Mouse (Mus musculus) neural tube, embryonic 13.5 days (tissue): ENCODE measurements around the gene Paqr9. TPM values are rescaled to one million over a fixed set of nuclear protein-coding genes. Genes with fewer than 3 reads are reported as not detected.

Experiments used
- ATAC-seq: fragments of 200-750 bp; cut with Nextera tagmentation; 2 replicates; pipeline ENCODE4 v1.8.0; 2017; ENCODE audit warnings: low read depth, mild to moderate bottlenecking, moderate TSS enrichment, moderate library complexity
- H3K27ac ChIP-seq: fragments of 300-500 bp; sonication (generic); replicated peaks from 2 replicates; pipeline ENCODE4 v1.5.1; 2015; ENCODE audit warnings: moderate library complexity, mild to moderate bottlenecking, inconsistent platforms
- H3K27me3 ChIP-seq: fragments of 300-500 bp; sonication (generic); 2 replicates; pipeline ENCODE4 v1.6.1; 2015; ENCODE audit warnings: mild to moderate bottlenecking, inconsistent platforms
- H3K36me3 ChIP-seq: fragments of 300-500 bp; sonication (generic); 2 replicates; pipeline ENCODE4 v1.6.1; 2015; ENCODE audit warnings: mild to moderate bottlenecking, inconsistent platforms
- H3K4me1 ChIP-seq: fragments of 300-500 bp; sonication (generic); replicated peaks from 2 replicates; pipeline ENCODE4 v1.6.1; 2015; ENCODE audit warnings: inconsistent platforms
- H3K4me2 ChIP-seq: fragments of 300-500 bp; sonication (generic); 2 replicates; pipeline ENCODE4 v1.6.1; 2015; ENCODE audit warnings: inconsistent platforms, mild to moderate bottlenecking, moderate library complexity
- H3K4me3 ChIP-seq: fragments of 300-500 bp; sonication (generic); 2 replicates; pipeline ENCODE4 v1.5.1; 2015; ENCODE audit warnings: mild to moderate bottlenecking, inconsistent platforms
- H3K9ac ChIP-seq: fragments of 300-500 bp; sonication (generic); 2 replicates; pipeline ENCODE4 v1.6.1; 2015; ENCODE audit warnings: moderate library complexity, mild to moderate bottlenecking, inconsistent platforms
- H3K9me3 ChIP-seq: fragments of 300-500 bp; sonication (generic); 2 replicates; pipeline ENCODE4 v1.6.1; 2016; ENCODE audit warnings: inconsistent platforms
- WGBS: fragments of 180-500 bp; shearing (Covaris S2); methylation state at CpG from one replicate; pipeline ENCODE4 v1.1.7; 2015; 5-methylcytosine and 5-hydroxymethylcytosine counted together
- polyA plus RNA-seq: library from polyadenylated mRNA; unstranded; fragments of >200 nt; fragmentation: Nextera tagmentation; extraction: Ambion mirVana; gene quantifications from 2 replicates; pipeline ENCODE4 v1.2.1, GENCODE M21; 2015

Paqr9 gene
- polyA plus RNA-seq, 1 experiment from 2014 or later: 4.1 TPM

DNA sequence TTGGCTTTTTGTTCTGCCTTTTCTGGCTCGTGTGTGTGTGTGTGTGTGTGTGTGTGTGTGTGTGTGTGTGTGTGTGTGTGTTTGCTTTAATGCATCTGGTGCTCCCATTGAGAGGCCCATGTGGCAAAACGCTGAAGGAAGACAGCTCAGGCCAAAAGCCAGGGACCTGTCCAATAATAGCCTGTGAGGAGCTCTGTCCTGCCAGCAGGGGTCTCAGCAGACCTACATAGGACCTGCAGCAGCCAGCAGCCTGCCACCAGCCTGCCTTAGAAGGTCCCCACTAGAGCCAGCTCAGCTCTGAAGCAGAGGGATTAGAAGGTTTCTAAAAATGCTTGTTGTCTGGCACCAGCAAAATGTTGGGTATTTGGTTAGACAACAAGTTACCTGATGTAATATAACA is 33.5 kb upstream of the Paqr9 start:
- peak; percentile 74; the same call in 1 of the 2 replicates for ATAC-seq
- 4% methylated on average over 2 of the region's 2 CpGs for WGBS
- no peak overlapping the region for H3K4me2 ChIP-seq
- H3K4me1 ChIP-seq: no peaks in the 10 kb centered on the region
- H3K27ac ChIP-seq: no peak overlapping the region
- no peaks in the 10 kb centered on the region for H3K9me3 ChIP-seq
- H3K4me3 ChIP-seq: no peak overlapping the region
- no peaks in the 10 kb centered on the region for H3K27me3 ChIP-seq
- H3K36me3 ChIP-seq: no peaks in the 10 kb centered on the region
- no peak overlapping the region for H3K9ac ChIP-seq

DNA sequence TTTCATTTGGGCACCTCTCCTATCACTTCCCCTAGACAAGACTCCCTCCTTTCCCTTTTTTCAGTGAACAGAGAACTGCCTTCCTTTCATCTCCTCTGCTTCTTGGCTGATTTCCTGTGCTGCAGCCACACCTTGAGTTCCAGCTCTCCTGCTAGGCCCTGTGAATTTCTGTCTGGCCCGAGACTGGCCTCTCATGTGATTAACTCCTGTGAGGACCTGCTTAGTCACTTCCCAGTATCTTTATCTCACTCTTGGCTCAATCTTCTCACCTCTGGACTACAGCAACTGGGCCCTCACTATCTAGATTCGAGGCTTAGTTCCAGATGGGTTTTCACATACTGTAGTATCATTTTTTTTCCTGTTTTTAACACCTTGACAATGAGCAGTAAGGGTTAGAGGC is 31.8 kb upstream of the Paqr9 start:
- ATAC-seq: no peak
- no peaks in the 10 kb centered on the region for H3K9me3 ChIP-seq
- 68% methylated on average over 2 of the region's 2 CpGs for WGBS

DNA sequence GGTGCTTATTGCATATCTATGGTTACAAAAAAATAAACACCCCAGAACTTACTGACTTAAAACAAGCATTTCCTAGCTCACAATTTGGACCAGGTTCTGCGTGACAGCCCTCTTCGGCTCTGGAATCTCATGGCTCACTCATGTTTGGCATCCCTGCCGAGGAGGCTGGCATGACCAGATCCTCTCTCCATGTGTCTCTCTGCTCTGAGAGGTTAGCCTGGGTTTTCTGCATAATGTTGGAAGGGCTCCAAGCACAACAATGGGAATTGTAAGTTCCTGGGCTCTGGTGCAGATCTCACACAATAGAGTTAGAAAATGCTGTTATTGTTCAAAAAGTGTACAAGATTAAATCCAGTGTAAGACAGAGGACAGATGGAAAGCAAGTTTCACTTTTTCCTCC is 28.3 kb upstream of the Paqr9 start:
- no peak for ATAC-seq
- H3K9ac ChIP-seq: no peak overlapping the region
- no peaks in the 10 kb centered on the region for H3K9me3 ChIP-seq
- no peaks in the 10 kb centered on the region for H3K27me3 ChIP-seq
- no peaks in the 10 kb centered on the region for H3K36me3 ChIP-seq
- no peak overlapping the region for H3K4me3 ChIP-seq
- no peak overlapping the region for H3K4me2 ChIP-seq
- no peak overlapping the region for H3K27ac ChIP-seq
- H3K4me1 ChIP-seq: no peaks in the 10 kb centered on the region
- WGBS: 62% methylated on average over 3 of the region's 3 CpGs

More for the DNA sequence above, 31.8 kb upstream of the Paqr9 start:
- Histone ChIP-seq H3K4me3 (no peak overlapping the region), H3K4me2 (no peak overlapping the region), H3K27me3 (no peaks in the 10 kb centered on the region), H3K36me3 (no peaks in the 10 kb centered on the region), H3K4me1 (no peaks in the 10 kb centered on the region), H3K9ac (no peak overlapping the region), H3K27ac (no peak overlapping the region)

DNA sequence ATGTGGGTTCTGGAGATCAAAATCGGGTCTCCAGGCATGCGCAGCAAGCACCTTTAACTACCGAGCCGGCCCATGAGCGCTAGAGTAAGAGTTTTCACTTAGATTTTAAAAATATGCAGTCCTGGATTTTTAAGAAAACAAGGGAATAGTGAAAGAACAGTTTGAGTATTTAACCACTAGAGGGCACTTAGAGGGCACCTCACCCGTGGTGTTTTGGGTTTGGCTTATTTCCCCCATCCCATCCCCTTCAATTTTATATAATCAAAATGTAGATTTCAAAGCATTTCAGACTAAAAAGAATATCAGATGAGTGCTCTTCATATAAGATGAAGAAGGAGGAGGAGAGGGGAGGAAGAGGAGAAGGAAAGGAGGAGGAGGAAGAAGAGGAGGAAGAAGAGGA is 25.6 kb upstream of the Paqr9 start:
- Histone ChIP-seq H3K36me3 (no peaks in the 10 kb centered on the region), H3K9ac (no peak overlapping the region), H3K27ac (no peak overlapping the region), H3K4me3 (no peak overlapping the region), H3K27me3 (no peaks in the 10 kb centered on the region), H3K9me3 (no peaks in the 10 kb centered on the region), H3K4me1 (no peaks in the 10 kb centered on the region), H3K4me2 (no peak overlapping the region)
- no peak for ATAC-seq
- 40% methylated on average over 6 of the region's 6 CpGs for WGBS

DNA sequence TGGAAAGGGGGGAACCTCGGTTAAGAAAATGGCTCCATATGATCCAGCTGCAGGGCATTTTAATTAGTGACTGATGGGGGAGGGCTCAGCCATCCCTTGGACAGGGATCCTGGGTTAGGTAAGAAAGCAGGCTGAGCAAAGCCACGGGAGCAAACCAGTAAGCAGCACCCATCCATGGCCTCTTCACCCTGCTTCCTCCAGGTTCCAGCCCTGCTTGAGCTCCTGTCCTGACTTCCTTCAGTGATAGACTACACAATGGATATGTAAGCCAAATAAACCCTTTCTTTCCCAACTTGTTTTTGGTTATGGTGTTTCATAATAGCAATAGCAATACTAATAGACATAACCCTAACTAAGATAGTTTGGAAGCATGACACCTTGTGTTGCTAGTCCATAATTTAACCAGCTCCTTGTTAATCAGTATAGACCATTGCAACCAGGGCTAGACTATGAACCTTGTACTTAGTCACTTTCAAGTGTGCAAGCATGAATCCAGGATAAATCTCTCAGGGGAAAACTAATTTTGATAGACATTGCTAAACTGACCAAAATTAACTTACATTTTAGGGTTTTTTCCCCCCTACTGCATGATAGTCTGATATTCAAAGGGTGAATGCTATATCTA is 20.2 kb upstream of the Paqr9 start:
- WGBS: 70% methylated on average over 2 of the region's 2 CpGs
- H3K4me3 ChIP-seq: no peak overlapping the region
- H3K36me3 ChIP-seq: no peaks in the 10 kb centered on the region
- no peaks in the 10 kb centered on the region for H3K27me3 ChIP-seq
- no peaks in the 10 kb centered on the region for H3K9me3 ChIP-seq
- H3K27ac ChIP-seq: no peak overlapping the region
- ATAC-seq: no peak
- H3K4me2 ChIP-seq: no peak overlapping the region
- 0 out of 2 replicates have a peak, but pooled peaks cover 4% of the 10 kb centered on the region for H3K4me1 ChIP-seq
- H3K9ac ChIP-seq: no peak overlapping the region

DNA sequence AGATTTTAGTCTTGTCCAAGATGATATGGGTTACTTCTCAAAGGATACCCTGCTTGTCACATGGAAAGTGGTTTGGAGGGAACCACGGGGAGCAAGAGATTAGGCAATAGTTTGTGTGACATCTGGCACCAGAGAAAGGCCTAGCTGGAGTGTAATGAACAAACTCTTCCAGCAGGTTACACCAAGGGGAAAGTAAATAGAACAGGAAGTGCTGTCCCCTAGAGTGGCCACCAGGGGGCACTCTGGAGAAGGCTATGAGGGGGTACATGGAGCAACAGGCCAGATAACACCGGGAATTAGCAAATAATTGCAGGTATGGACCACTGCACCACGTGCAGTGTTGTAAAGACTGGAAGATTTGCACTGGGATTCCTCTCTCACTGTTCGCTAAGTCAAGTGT is 19.0 kb upstream of the Paqr9 start:
- no peak overlapping the region for H3K9ac ChIP-seq
- H3K9me3 ChIP-seq: no peaks in the 10 kb centered on the region
- H3K27ac ChIP-seq: no peak overlapping the region
- no peak overlapping the region for H3K4me2 ChIP-seq
- H3K27me3 ChIP-seq: no peaks in the 10 kb centered on the region
- H3K36me3 ChIP-seq: no peaks in the 10 kb centered on the region
- H3K4me3 ChIP-seq: no peak overlapping the region
- ATAC-seq: no peak
- 62% methylated on average over 4 of the region's 4 CpGs for WGBS
- H3K4me1 ChIP-seq: 0 out of 2 replicates have a peak, but pooled peaks cover 4% of the 10 kb centered on the region

DNA sequence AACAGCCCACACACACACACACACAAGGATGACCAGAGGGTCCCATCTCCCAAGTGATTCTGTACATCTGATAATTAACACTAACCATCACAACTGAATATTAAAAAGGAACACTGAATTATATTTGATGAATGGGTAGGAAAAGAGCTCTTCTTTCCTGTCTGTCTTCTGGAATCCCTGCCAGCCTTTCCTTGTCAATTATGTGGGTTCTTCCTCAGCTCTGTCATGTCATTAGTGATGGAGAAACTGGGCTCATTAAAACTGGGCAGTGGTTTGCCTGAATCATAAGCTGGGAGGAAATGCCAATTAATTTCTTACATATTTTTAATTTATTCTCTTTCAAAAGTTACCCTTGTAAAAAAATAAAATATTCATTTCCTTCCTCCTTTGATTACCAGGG is 18.2 kb upstream of the Paqr9 start:
- Histone ChIP-seq H3K27ac (0 out of 2 replicates have a peak overlapping the region, but pooled peaks have one; percentile 18), H3K4me2 (no peak overlapping the region), H3K4me1 (0 out of 2 replicates have a peak, but pooled peaks cover 4% of the 10 kb centered on the region), H3K4me3 (no peak overlapping the region), H3K9ac (no peak overlapping the region), H3K36me3 (no peaks in the 10 kb centered on the region), H3K27me3 (no peaks in the 10 kb centered on the region), H3K9me3 (no peaks in the 10 kb centered on the region)
- no peak for ATAC-seq

DNA sequence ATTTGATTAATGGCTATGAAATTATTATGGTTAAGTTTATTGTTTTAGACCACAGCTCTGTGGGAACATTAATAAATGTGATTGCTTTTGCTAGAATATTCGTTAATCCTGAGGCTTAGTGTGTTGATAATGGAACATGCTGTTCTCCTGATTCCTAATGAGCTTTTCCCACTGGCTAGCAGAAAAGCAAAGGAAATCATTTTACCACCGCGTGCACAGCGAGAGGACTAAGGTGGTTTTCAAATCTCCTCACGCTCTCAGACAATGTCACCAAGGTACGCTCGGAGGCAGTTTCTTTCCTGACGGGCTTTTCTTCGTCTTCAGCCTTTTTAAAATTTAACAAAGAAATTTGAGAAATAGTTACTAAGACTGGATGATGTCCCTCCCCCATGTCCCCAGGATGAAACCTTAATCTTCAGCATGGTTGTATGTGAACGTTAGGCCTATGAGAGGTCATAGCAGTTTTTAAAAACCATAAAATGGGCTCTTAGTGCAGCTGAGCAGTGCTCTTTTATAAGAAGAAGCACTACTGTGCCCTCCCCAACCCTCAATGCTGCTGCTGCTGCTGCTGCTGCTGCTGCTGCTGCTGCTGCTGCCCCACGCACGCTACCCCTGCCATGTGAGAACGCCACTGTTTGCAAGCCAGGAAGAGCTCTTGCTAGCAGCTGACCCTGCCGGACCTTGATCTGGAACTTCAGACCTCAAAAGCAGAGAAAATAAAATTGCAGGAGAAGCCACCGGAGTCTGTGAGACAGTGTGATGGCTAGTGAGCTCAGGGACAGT is 17.6 kb upstream of the Paqr9 start:
- Histone ChIP-seq H3K9ac (no peak overlapping the region), H3K27ac (peak overlapping the region; percentile 6; the same call in 1 of the 2 replicates), H3K36me3 (no peaks in the 10 kb centered on the region), H3K27me3 (no peaks in the 10 kb centered on the region), H3K4me1 (0 out of 2 replicates have a peak, but pooled peaks cover 4% of the 10 kb centered on the region), H3K9me3 (no peaks in the 10 kb centered on the region), H3K4me3 (no peak overlapping the region), H3K4me2 (no peak overlapping the region)
- no peak for ATAC-seq
- WGBS: 73% methylated on average over 15 of the region's 15 CpGs

DNA sequence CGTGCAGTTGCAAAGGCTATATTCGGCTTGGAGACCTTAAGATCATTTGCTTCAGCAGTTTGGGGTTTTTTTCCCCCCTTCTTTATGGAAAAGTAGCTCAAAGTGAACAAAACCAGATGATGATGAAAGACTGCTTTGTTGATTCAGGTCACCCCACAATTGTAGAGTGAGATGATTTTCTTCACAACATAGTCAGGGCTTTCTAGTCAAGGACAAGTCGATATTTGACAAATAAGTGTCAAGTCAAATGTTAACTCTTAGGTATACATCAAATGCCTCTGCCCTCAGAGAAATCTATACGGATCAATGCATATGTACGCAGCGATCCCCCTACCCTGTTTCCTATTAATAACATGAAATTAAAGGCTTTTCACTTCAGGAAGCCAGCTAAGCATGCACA is 17.0 kb upstream of the Paqr9 start:
- Histone ChIP-seq H3K27ac (peak overlapping the region; percentile 6; the same call in 1 of the 2 replicates), H3K4me3 (no peak overlapping the region), H3K4me1 (0 out of 2 replicates have a peak, but pooled peaks cover 4% of the 10 kb centered on the region), H3K9me3 (no peaks in the 10 kb centered on the region), H3K27me3 (no peaks in the 10 kb centered on the region), H3K9ac (no peak overlapping the region), H3K4me2 (no peak overlapping the region), H3K36me3 (no peaks in the 10 kb centered on the region)
- 77% methylated on average over 6 of the region's 6 CpGs for WGBS
- no peak for ATAC-seq

DNA sequence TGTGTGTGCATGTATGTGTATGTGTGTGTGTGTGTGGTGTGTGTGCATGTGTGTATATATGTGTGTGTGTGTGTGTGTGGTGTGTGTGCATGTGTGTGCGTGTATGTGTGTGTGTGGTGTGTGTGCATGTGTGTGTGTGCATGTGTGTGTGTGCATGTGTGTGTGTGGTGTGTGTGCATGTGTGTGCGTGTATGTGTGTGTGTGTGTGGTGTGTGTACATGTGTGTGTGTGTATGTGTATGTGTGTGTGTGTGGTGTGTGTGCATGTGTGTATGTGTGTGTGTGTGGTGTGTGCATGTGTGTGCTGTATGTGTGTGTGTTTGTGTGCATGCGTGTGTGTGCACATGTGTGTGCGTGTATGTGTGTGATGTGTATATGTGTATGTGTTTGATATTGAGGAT is 14.9 kb upstream of the Paqr9 start:
- Histone ChIP-seq H3K9me3 (no peaks in the 10 kb centered on the region), H3K4me3 (no peak overlapping the region), H3K9ac (no peak overlapping the region), H3K27ac (no peak overlapping the region), H3K27me3 (no peaks in the 10 kb centered on the region), H3K4me1 (0 out of 2 replicates have a peak, but pooled peaks cover 4% of the 10 kb centered on the region), H3K4me2 (no peak overlapping the region), H3K36me3 (no peaks in the 10 kb centered on the region)
- WGBS: 92% methylated on average over 4 of the region's 4 CpGs
- ATAC-seq: no peak

DNA sequence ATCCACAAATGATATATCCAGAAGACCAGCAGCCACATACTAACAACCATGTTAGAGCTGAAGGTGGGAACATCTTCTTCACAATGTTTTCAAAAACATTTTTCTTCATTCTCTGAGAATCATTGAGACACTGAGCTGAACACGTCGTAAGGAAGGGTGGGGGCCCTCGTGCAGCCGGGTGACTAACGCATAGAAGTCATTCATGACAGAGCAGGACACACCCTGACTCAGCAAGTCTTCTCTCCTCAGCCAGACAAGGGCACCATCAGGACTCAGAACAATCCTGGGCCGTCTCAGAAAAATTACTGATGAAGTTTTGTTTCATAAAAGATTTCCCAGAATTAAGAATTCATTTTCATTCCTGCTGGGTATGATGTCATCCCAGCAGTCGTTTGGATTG is 12.8 kb upstream of the Paqr9 start:
- Histone ChIP-seq H3K9me3 (no peaks in the 10 kb centered on the region), H3K4me3 (no peak overlapping the region), H3K9ac (no peak overlapping the region), H3K4me1 (0 out of 2 replicates have a peak, but pooled peaks cover 4% of the 10 kb centered on the region), H3K36me3 (no peaks in the 10 kb centered on the region), H3K4me2 (no peak overlapping the region), H3K27ac (no peak overlapping the region), H3K27me3 (no peaks in the 10 kb centered on the region)
- 66% methylated on average over 7 of the region's 7 CpGs for WGBS
- no peak for ATAC-seq

DNA sequence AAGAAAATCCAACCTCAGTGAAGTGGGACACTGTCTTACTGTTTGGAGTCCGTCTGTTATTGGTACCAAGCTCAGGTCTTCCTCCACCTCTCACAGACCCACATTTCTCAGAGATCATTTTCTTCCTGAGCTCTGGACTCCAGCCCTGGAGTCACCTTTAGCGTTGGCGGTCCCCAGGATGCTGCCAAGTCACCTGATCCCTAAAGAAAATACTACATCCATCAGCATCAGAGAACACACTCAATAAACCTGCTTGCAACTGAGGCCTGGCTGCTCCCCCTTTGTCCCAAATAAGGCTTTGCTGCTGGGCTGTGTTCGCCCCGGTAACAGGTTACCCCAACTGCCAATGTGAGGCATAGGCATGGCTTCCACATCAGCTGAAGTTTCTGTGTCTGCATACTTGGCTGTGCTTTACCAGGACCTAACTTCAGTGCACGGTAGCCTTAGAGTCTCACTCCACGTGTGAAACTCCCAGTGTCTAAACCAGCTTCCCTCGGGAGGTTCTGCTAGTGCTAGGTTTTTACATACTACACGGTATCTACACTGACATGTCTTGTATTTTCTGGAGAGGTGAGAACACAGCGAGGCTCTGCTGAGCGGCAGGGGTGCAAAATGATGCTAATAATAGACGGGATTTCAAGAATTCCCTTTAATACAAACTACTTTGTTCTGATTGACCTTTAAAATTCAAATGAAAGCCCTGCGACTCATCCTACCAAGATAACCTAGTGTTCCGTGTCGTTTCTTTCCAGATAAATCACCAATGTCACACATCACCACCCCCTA is 9.6 kb upstream of the Paqr9 start:
- H3K9me3 ChIP-seq: no peaks in the 10 kb centered on the region
- H3K27me3 ChIP-seq: no peaks in the 10 kb centered on the region
- H3K27ac ChIP-seq: no peak overlapping the region
- no peak overlapping the region for H3K9ac ChIP-seq
- WGBS: 63% methylated on average over 15 of the region's 15 CpGs
- H3K4me1 ChIP-seq: no peaks in the 10 kb centered on the region
- H3K4me2 ChIP-seq: no peak overlapping the region
- ATAC-seq: no peak
- H3K36me3 ChIP-seq: no peaks in the 10 kb centered on the region
- no peak overlapping the region for H3K4me3 ChIP-seq
